Mouse (Mus musculus) heart, adult 2 months (tissue): ENCODE results near the gene 1700014D04Rik.

Experiments used
- CTCF ChIP-seq: fragments of 200-600 bp; IDR thresholded peaks from 2 replicates; pipeline ENCODE4 v1.8.1; 2022; ENCODE audit warnings: antibody characterized with exemption, mild to moderate bottlenecking, moderate library complexity
- EP300 ChIP-seq: fragments of 200-500 bp; IDR thresholded peaks from 2 replicates; pipeline ENCODE4 v1.6.1; 2011; ENCODE audit warnings: low read depth, low read length, control low read depth; ENCODE audit not compliant: insufficient read depth
- POLR2A ChIP-seq: fragments of 200-500 bp; IDR thresholded peaks from 2 replicates; pipeline ENCODE4 v1.6.1; 2011; ENCODE audit warnings: mild to moderate bottlenecking, low read depth, low read length, control low read depth; ENCODE audit not compliant: insufficient read depth

DNA sequence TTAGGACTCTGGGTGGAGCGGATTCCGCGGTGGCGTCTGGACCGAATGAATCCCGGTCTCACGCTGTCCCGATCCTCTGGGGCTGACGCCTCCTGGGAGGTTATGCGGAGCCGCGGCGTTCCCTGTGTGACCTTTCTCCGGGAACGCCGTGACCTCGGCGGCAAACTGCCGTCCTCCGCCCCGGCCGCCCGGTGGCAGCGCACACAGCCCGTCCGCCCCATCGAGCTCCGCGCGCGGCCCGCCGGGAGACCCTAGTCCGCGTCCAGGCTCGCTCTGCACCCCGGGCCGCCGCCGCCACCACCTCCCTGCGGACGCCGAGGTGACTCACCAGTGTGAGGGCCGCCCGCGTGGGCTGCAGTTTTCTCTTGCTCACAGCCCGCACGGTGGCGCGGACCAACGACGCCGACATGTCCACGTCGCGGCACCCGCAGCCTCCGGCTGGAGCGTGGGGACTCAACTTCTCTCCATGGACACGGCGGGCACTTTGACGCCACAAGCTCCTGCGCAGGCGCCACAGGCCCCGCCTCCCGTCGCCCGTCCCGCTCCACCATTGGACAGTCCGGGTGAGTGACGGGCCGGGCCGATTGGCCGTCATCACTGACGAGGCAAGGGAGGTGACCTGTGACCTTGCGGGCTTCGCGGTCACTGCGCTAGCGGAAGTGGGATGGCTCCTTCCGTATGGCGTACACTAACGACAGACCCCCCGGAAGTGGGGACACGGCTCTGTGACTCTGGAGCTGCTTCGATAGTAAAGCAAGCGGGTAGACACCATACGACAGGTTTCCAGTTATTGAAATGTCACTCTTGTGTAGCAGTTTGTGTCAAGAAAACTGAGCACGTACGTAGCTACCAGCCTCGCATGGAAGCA is 23.0 kb upstream of the 1700014D04Rik start, which contains the start of gene Isca1:
- TF ChIP-seq CTCF (peak; percentile 37), EP300 (peak; percentile 81; the same call in 1 of the 2 replicates), POLR2A (peak; percentile 83)
